Mouse (Mus musculus) midbrain, embryonic 16.5 days (tissue): ENCODE results near the gene Fam189a1. TPM values are rescaled to one million over a fixed set of nuclear protein-coding genes. Genes with fewer than 3 reads are reported as not detected.

Experiments used
- ATAC-seq: fragments of 200-750 bp; cut with Nextera tagmentation; 2 replicates; pipeline ENCODE4 v1.8.0; 2017; ENCODE audit warnings: moderate TSS enrichment
- H3K27ac ChIP-seq: fragments of 300-500 bp; sonication (generic); 2 replicates; pipeline ENCODE4 v1.5.1; 2014; ENCODE audit warnings: mild to moderate bottlenecking, low read length, mixed read lengths
- H3K27me3 ChIP-seq: fragments of 300-500 bp; sonication (generic); 2 replicates; pipeline ENCODE4 v1.6.1; 2014; ENCODE audit warnings: low read depth, low read length, mixed read lengths; ENCODE audit not compliant: control insufficient read depth, insufficient read depth
- H3K36me3 ChIP-seq: fragments of 300-500 bp; sonication (generic); 2 replicates; pipeline ENCODE4 v1.6.1; 2014; ENCODE audit warnings: mild to moderate bottlenecking, low read length, moderate library complexity, mixed read lengths; ENCODE audit not compliant: control insufficient read depth, insufficient read depth
- H3K4me1 ChIP-seq: fragments of 300-500 bp; sonication (generic); 2 replicates; pipeline ENCODE4 v1.6.1; 2014; ENCODE audit warnings: mild to moderate bottlenecking, low read length, mixed read lengths; ENCODE audit not compliant: control insufficient read depth, insufficient read depth
- H3K4me2 ChIP-seq: fragments of 300-500 bp; sonication (generic); 2 replicates; pipeline ENCODE4 v1.6.1; 2014; ENCODE audit warnings: mild to moderate bottlenecking, low read length, mixed read lengths
- H3K4me3 ChIP-seq: fragments of 300-500 bp; sonication (generic); 2 replicates; pipeline ENCODE4 v1.5.1; 2014; ENCODE audit warnings: low read depth, mild to moderate bottlenecking, low read length, moderate library complexity, mixed read lengths
- H3K9ac ChIP-seq: fragments of 300-500 bp; sonication (generic); 2 replicates; pipeline ENCODE4 v1.6.1; 2014; ENCODE audit warnings: low read depth, low read length, mixed read lengths
- H3K9me3 ChIP-seq: fragments of 300-500 bp; sonication (generic); replicated peaks from 2 replicates; pipeline ENCODE4 v1.6.1; 2014; ENCODE audit warnings: mild to moderate bottlenecking, low read length, mixed read lengths; ENCODE audit not compliant: control insufficient read depth, poor library complexity, severe bottlenecking
- WGBS: fragments of 180-500 bp; shearing (Covaris S2); extraction: QIAGEN DNeasy Blood & Tissue Kit; methylation state at CpG from one replicate; pipeline ENCODE4 v1.1.7; 2014; 5-methylcytosine and 5-hydroxymethylcytosine counted together
- polyA plus RNA-seq: library from polyadenylated mRNA; unstranded; fragments of >200 nt; fragmentation: Nextera tagmentation; extraction: Ambion mirVana; gene quantifications from 2 replicates; pipeline ENCODE4 v1.2.1, GENCODE M21; 2015

The Fam189a1 gene
- polyA plus RNA-seq, 1 experiment from 2014 or later = 7.6 TPM

DNA sequence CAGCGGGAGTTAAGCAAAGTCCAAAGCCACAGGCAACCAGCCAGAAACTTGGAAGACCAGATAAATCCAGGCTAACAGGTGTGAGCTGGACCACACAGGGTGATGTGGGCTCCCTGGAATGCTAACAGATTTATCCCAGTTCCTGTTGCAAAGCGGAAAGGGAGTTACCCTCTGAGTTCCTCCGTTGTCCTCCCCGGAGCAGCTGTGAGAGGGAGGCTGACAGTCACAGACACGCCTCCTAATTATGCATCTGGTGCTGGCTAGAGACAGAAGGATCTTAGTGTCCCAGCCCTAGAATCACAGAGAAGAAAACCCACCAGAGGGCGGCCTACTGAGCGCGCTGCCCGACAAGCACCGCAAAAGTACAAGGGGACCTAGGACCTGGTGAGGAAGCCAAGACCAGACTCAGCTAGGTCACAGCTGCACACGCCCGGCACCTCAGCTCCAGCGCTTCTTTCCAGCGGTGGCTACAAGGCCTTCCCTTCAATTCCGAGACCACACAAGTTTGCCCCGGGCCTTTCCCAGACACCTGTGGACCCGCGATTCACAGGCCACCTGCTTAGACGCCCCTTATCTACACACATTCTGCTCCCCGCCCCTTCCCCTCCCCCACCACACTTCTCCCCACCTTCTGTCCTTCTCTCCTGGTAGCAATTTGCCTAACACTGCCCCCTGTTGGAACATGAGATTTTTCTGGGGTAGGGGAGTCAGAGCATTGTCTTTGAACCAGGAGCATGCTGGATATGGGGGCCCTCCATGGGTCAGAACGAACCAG is 316.4 kb downstream of the Fam189a1 start:
- no peak overlapping the region for H3K27ac ChIP-seq
- no peaks in the 10 kb centered on the region for H3K9me3 ChIP-seq
- 2% methylated on average over 21 of the region's 21 CpGs for WGBS
- peak overlapping the region; percentile 24; the same call in 1 of the 2 replicates for H3K4me3 ChIP-seq
- peak; percentile 58 for ATAC-seq
- H3K4me2 ChIP-seq = peak overlapping the region; percentile 55
- H3K36me3 ChIP-seq = no peaks in the 10 kb centered on the region
- no peak overlapping the region for H3K9ac ChIP-seq
- H3K27me3 ChIP-seq = no peaks in the 10 kb centered on the region
- H3K4me1 ChIP-seq = peaks cover 15% of the 10 kb centered on the region

DNA sequence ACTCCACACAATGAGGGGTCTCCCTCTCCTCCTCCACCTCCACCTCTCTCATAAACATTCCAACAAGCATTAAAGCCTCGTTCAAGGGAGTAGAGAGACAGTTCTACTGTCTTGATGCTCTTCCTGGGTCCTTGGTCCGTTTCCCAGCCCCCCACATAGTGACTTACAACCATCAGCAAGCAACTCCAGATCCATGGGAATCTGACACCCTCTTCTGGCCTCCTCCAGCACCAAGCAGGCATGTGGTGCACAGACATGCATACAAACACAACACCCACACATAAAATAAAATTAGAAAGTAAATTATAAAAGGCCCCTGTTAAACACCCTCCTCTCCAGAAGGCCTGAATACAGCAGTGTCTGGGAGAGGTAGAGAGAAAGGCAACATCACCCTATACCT is 317.1 kb downstream of the Fam189a1 start:
- WGBS = 67% methylated on average over 2 of the region's 2 CpGs
- no peak overlapping the region for H3K27ac ChIP-seq
- no peak overlapping the region for H3K4me3 ChIP-seq
- H3K4me2 ChIP-seq = no peak overlapping the region
- H3K36me3 ChIP-seq = no peaks in the 10 kb centered on the region
- H3K4me1 ChIP-seq = peaks cover 15% of the 10 kb centered on the region
- no peak for ATAC-seq
- H3K27me3 ChIP-seq = no peaks in the 10 kb centered on the region
- no peak overlapping the region for H3K9ac ChIP-seq
- H3K9me3 ChIP-seq = no peaks in the 10 kb centered on the region

DNA sequence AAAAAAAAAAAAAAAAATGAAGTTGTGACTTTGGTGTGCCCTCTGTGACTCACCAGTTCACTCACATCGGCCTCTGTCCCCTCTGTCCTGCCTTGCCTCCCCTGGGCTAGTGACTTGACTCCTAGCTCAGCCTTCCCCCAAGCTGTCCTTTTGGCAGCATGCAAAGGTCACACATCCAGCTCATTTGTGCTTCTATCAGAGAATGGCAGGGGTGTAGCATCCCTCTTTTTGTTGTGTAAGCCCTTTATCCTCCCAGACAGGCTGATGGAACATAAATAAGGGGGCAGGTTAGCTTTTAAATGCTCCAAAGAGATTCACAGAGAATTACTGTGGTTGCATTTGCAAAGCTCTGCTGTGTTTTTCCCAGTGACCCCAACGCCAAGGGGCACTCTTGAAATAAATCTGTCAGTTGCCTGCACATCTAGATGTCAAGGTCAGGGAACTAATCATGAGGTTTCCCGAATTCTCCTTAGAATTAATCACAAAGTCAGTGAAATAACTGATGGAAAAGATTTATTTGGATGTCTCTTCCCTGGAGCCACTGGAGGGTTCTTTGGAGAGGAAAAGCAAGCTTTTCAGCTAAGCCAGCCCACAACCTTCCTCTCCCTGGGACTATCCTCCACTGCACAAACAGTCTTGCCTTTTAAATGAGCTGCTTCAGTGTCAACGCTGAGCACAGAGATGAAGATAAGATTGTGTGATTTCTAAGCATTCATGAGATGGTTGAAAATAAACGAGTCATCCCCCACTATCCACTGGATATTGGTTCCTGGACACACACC is 326.0 kb downstream of the Fam189a1 start:
- Histone ChIP-seq H3K36me3 (0 out of 2 replicates have a peak, but pooled peaks cover 2% of the 10 kb centered on the region), H3K4me1 (no peaks in the 10 kb centered on the region), H3K4me2 (no peak overlapping the region), H3K9ac (no peak overlapping the region), H3K27me3 (no peaks in the 10 kb centered on the region), H3K27ac (no peak overlapping the region), H3K9me3 (peaks cover 4% of the 10 kb centered on the region; the same call in 1 of the 2 replicates), H3K4me3 (no peak overlapping the region)
- ATAC-seq = no peak
- WGBS = 35% methylated on average over 5 of the region's 5 CpGs

DNA sequence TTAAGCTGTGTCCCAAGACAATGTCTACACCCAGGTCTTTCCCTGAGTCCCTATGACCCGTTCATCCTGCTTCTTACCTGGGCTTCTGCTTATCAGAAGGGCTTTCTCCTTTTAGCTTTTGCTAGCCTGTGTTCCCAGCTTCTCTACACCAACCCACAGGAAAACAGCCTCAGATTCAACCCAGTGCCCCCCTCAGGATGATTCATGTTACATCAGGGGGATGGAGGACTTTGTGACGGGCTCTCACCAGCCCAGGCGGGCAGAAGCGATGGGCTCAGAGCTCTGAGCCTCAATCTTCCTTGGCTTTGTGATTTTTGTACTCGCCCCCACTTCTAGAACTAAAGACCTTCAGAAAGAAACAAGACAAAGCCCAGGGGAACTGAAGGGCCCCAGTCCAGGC is 335.3 kb downstream of the Fam189a1 start:
- Histone ChIP-seq H3K4me2 (no peak overlapping the region), H3K4me3 (no peak overlapping the region), H3K9ac (no peak overlapping the region), H3K4me1 (no peaks in the 10 kb centered on the region), H3K9me3 (no peaks in the 10 kb centered on the region), H3K36me3 (no peaks in the 10 kb centered on the region), H3K27ac (no peak overlapping the region), H3K27me3 (no peaks in the 10 kb centered on the region)
- WGBS = 83% methylated on average over 5 of the region's 5 CpGs
- no peak for ATAC-seq

DNA sequence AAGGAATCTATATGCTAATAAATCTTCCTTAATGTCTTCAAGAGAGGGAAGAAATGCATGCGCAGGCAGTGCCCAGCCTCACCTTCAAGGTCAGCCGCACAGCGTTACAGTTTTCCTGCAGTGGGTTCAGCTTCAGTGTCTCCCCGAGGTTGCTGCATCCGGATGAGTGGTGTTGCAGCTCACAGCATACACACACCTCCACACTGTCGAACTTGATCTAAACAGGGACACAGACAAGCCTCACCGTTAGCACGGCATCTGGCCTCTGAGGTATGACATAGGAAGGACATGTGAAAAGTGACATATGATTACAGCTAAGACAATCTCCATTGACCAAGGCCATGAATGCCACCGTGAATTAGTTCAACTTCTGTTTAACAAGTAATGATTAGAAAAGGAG is 336.7 kb downstream of the Fam189a1 start:
- no peaks in the 10 kb centered on the region for H3K9me3 ChIP-seq
- no peak overlapping the region for H3K4me3 ChIP-seq
- 87% methylated on average over 9 of the region's 9 CpGs for WGBS
- no peaks in the 10 kb centered on the region for H3K27me3 ChIP-seq
- H3K4me2 ChIP-seq = no peak overlapping the region
- ATAC-seq = no peak
- H3K36me3 ChIP-seq = no peaks in the 10 kb centered on the region
- H3K4me1 ChIP-seq = no peaks in the 10 kb centered on the region
- no peak overlapping the region for H3K27ac ChIP-seq
- no peak overlapping the region for H3K9ac ChIP-seq

DNA sequence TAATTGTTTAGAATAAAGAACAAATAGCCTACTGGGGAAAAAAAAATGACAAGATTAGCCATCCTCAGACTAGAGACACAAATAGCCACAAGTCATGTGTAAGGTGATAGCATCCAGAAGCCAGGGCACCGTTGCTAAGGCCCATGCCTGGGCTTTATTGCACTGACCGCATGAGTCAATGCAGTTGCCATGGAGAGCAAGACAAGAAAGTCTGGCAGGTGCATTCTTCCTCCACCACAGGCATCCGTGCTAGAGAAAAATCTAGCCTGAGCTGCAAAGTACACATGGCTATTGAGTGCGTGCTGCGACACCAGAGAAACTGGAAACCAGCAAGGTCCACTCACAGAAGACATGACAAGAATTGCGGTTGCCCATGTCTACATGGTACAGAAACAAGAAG is 347.5 kb downstream of the Fam189a1 start:
- ATAC-seq = peak; percentile 74; the same call in 1 of the 2 replicates
- 17% methylated on average over 6 of the region's 6 CpGs for WGBS

DNA sequence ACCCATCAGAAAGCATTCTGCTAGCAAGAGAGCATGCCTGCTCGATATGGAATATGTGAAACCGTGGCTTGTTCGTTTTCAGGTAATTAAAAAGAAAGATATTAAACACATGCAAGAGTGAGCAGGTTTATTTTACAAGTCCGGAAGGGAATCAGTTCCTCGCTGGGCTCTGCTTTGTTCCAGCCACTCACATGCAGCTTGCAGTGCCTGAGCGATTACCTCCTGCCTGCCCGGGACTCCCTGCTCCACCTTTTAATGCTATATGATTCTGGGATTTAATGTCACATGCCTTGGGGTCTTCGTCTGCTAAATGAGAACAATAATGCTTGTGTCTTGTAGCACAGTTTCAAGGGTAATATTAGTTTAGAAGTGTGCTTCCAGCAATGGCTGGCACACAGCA is 351.3 kb downstream of the Fam189a1 start:
- Histone ChIP-seq H3K27me3 (no peaks in the 10 kb centered on the region), H3K4me3 (no peak overlapping the region), H3K9ac (no peak overlapping the region), H3K9me3 (no peaks in the 10 kb centered on the region), H3K27ac (no peak overlapping the region), H3K36me3 (no peaks in the 10 kb centered on the region), H3K4me1 (peaks cover 10% of the 10 kb centered on the region), H3K4me2 (no peak overlapping the region)
- WGBS = 51% methylated on average over 8 of the region's 8 CpGs
- ATAC-seq = no peak

More for the DNA sequence above, 347.5 kb downstream of the Fam189a1 start:
- H3K27ac ChIP-seq = no peak overlapping the region
- H3K9ac ChIP-seq = no peak overlapping the region
- peaks cover 5% of the 10 kb centered on the region for H3K4me1 ChIP-seq
- H3K4me3 ChIP-seq = no peak overlapping the region
- H3K36me3 ChIP-seq = no peaks in the 10 kb centered on the region
- H3K27me3 ChIP-seq = no peaks in the 10 kb centered on the region
- no peak overlapping the region for H3K4me2 ChIP-seq
- H3K9me3 ChIP-seq = no peaks in the 10 kb centered on the region

DNA sequence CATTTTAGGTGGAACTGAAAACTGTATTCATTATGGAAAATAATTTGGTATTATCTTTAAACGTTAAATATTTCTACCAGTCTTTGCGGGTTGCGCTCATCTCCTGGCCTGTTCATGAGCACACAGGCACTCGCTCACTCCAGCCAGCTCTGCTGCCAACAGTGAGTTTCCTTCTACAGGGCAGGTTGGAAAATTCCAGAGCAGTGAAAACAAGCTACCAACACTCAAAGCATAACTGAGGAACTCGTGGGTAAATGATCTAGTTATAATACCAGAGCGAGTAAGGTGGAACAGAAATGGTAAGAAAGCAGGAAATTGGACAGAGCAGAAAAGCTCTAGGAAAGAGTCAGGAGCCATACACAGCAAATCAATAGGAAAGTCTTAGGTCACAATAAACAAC is 360.8 kb downstream of the Fam189a1 start:
- no peak overlapping the region for H3K9ac ChIP-seq
- no peaks in the 10 kb centered on the region for H3K27me3 ChIP-seq
- H3K36me3 ChIP-seq = no peaks in the 10 kb centered on the region
- ATAC-seq = no peak
- WGBS = 78% methylated on average over 6 of the region's 6 CpGs
- H3K27ac ChIP-seq = no peak overlapping the region
- H3K9me3 ChIP-seq = no peaks in the 10 kb centered on the region
- no peaks in the 10 kb centered on the region for H3K4me1 ChIP-seq
- no peak overlapping the region for H3K4me2 ChIP-seq
- H3K4me3 ChIP-seq = no peak overlapping the region

DNA sequence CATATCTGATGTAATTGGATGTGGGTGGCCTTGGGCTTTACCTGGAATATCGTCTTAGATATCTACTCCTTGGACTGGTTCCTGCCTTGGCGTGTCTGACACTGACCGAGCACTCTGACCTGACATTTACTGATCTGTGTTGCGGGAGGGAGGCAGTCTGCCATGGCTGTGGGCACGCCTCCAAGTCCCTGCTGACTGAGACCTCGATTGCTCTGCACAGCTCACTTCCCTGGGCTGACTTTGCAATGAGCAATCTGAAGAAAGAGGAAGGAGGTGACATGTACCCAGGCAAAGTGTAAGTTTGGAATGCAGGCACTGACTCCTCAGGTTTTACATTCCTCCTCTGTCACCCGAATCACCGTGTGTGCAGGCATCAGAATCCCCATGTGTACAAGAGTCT is 364.3 kb downstream of the Fam189a1 start:
- WGBS = 69% methylated on average over 8 of the region's 8 CpGs
- no peak overlapping the region for H3K4me2 ChIP-seq
- H3K4me1 ChIP-seq = no peaks in the 10 kb centered on the region
- no peak overlapping the region for H3K9ac ChIP-seq
- no peak overlapping the region for H3K27ac ChIP-seq
- H3K27me3 ChIP-seq = no peaks in the 10 kb centered on the region
- H3K9me3 ChIP-seq = no peaks in the 10 kb centered on the region
- no peak overlapping the region for H3K4me3 ChIP-seq
- 0 out of 2 replicates have a peak, but pooled peaks have one; percentile 28 for ATAC-seq
- H3K36me3 ChIP-seq = no peaks in the 10 kb centered on the region
